Mouse (Mus musculus): ENCODE data around the gene Zfp949. TPM values are rescaled to one million over a fixed set of nuclear protein-coding genes. Genes with fewer than 3 reads are reported as not detected.
"Not testable (repeated sequence)": the region's sequence is repeated elsewhere in the genome, so short reads cannot be mapped to it uniquely, and the experiment has no call there.

Zfp949 gene
- total RNA-seq, 2 experiments from 2014 or later, result 26.0 to 26.2 TPM

DNA sequence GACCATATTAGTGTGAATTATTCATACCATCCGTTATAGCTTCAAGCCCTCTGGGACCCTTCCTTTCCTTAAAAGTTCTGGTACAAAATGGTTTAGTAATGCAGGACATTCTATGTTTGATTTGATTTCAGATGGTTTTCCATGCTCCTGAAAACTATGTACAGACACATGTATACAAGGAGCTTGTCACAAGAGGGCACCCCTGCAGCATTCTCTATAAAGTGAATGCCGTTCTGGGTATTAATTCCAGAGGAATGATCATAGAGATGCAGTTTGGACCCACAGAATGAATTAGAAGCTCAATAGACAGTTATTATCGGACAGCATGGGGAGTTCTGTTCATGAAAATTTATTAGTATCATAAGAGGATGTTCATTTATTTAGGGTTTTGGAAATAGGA is 2.3 kb upstream of the Zfp949 start:
- intact Hi-C loops (cut with DNase I), result loop anchor here (10.0 kb wide), 1 partner anchor 141 kb away; no protein-coding TSS in a partner anchor
- peak; percentile 39 for TF ChIP-seq CTCF (IDR thresholded peaks at IDR 0.05)
- Histone ChIP-seq H3K27ac (no peak overlapping the region), H3K4me3 (no peak overlapping the region)
- no peak for DNase-seq (ENCODE audit: extremely low spot score in 1 of 2, low spot score in 2 of 2)

DNA sequence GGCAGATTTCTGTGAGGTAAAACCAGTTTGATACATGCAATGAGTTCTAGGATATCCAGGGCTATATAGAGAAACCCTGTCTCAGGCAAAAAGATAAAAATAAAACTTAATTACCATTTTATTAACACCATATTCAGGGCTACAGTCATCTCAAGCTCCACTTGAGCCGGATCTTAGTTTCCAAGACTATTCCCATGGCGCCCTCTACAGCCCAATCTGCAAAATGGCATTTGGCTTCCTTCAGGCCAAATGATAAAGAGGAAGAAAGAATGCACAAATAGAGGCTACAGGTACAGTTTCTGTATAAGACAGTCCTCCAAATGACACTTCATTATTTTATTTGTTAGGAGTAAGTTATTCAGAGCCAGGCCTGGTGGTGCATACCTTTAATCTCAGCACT is 1.7 kb upstream of the Zfp949 start:
- peak; percentile 28 for DNase-seq (ENCODE audit: extremely low spot score in 1 of 2, low spot score in 2 of 2)
- intact Hi-C loops (cut with DNase I), result loop anchor here (10.0 kb wide), 1 partner anchor 141 kb away; no protein-coding TSS in a partner anchor
- H3K4me3 ChIP-seq, result no peak overlapping the region
- peak; percentile 87 for TF ChIP-seq CTCF (IDR thresholded peaks at IDR 0.05)
- no peak overlapping the region for H3K27ac ChIP-seq

GRCm38 (mm10) chr9:88546657-88547056 is 1.2 kb upstream of the Zfp949 start:
- Histone ChIP-seq H3K4me3 (no peak overlapping the region), H3K27ac (no peak overlapping the region)
- no peak for DNase-seq (ENCODE audit: extremely low spot score in 1 of 2, low spot score in 2 of 2)
- intact Hi-C loops (cut with DNase I), result loop anchor here (10.0 kb wide), 1 partner anchor 142 kb away; no protein-coding TSS in a partner anchor
- no peak for TF ChIP-seq CTCF (IDR thresholded peaks at IDR 0.05)

GRCm38 (mm10) chr9:88547270-88547669 is 550 bp upstream of the Zfp949 start:
- H3K27ac ChIP-seq, result peak overlapping the region; percentile 97
- peak in 1 of 2 experiments; percentile 10 for DNase-seq (ENCODE audit: extremely low spot score in 1 of 2, low spot score in 2 of 2)
- intact Hi-C loops (cut with DNase I), result loop anchor here (10.0 kb wide), 1 partner anchor 142 kb away; no protein-coding TSS in a partner anchor

GRCm38 (mm10) chr9:88548614-88548945 is 760 bp downstream of the Zfp949 start:
- peak overlapping the region; percentile 92 for H3K4me3 ChIP-seq
- TF ChIP-seq CTCF (IDR thresholded peaks at IDR 0.05), result no peak
- DNase-seq (ENCODE audit: extremely low spot score in 1 of 2, low spot score in 2 of 2), result no peak
- intact Hi-C loops (cut with DNase I), result loop anchor here (1.0 to 10.0 kb wide), 3 partner anchors 25 to 144 kb away; partner anchors contain the start of gene Syncrip
- H3K27ac ChIP-seq, result peak overlapping the region; percentile 97

More at GRCm38 (mm10) chr9:88547270-88547669, 550 bp upstream of the Zfp949 start:
- TF ChIP-seq CTCF (IDR thresholded peaks at IDR 0.05), result peak; percentile 58
- H3K4me3 ChIP-seq, result peak overlapping the region; percentile 92

GRCm38 (mm10) chr9:88553071-88553470 is 5.3 kb downstream of the Zfp949 start:
- intact Hi-C loops (cut with DNase I), result loop anchor here (10.0 kb wide), 1 partner anchor 162 kb away; no protein-coding TSS in a partner anchor
- DNase-seq (ENCODE audit: extremely low spot score in 1 of 2, low spot score in 2 of 2), result no peak
- Histone ChIP-seq H3K4me3 (no peak overlapping the region), H3K27ac (no peak overlapping the region)
- no peak for TF ChIP-seq CTCF (IDR thresholded peaks at IDR 0.05)

- intact Hi-C loops (cut with DNase I), result loop anchor here (10.0 kb wide), 1 partner anchor 157 kb away; no protein-coding TSS in a partner anchor
- Histone ChIP-seq H3K4me3 (no peak overlapping the region), H3K27ac (no peak overlapping the region)
- DNase-seq (ENCODE audit: extremely low spot score in 1 of 2, low spot score in 2 of 2), result no peak
- no peak for TF ChIP-seq CTCF (IDR thresholded peaks at IDR 0.05)
Observed at GRCm38 (mm10) chr9:88558146-88558545, 10.3 kb downstream of the Zfp949 start.

DNA sequence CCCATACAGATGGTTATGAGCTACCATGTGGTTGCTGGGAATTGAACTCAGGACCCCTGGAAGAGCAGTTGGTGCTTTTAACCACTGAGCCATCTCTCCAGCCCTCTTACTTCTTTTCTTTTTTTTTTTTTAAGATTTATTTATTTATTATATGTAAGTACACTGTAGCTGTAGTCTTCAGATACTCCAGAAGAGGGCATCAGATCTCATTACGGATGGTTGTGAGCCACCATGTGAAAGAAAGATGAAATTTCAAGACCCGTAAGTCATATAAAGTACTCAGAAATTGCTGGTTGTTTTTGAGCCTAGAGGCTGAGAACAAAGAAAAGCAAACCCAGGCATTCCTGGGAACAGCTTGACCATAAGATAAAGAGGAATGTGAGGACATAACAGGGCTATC is 13.7 kb downstream of the Zfp949 start:
- intact Hi-C loops (cut with DNase I); H3K4me3 ChIP-seq; DNase-seq (ENCODE audit: extremely low spot score in 1 of 2, low spot score in 2 of 2); H3K27ac ChIP-seq: not testable (repeated sequence)
- TF ChIP-seq CTCF (IDR thresholded peaks at IDR 0.05), result peak; percentile 42

DNA sequence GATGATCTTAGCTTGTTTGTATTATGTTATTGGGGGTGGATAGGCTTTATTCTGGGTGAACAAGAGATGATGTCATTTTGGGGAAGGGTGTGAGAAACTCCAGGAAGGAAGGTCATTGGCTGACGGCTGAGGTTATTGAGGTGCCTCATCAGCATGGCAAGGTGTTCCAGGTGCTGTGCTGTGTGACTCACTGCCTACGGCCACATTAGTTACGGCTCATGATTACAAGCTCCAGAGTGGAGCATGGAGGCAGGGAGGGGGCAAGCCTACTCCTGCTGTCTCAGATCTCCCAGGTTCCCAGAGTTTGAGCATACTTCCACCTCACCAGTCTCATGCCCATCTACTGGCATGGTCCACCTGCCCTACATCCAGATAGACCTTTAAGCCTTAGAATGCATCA is 22.7 kb downstream of the Zfp949 start:
- H3K4me3 ChIP-seq; H3K27ac ChIP-seq; intact Hi-C loops (cut with DNase I); DNase-seq (ENCODE audit: extremely low spot score in 1 of 2, low spot score in 2 of 2): not testable (repeated sequence)

DNA sequence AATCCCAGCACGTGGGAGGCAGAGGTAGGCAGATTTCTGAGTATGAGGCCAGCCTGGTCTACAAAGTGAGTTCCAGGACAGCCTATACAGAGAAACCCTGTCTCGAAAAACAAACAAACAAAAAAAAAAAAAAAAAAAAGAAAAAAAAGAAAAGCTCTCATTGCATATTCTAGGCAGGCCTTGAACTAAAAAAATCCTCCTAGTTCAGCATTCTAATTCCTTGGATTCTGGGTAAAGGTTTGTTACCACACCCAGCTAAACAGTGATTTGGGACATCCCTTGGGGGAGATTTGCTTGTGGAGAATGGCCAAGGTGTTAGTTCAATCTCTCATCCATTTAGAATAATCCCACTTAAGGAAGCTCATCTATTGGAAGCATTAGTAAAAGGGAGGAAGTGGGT is 32.8 kb downstream of the Zfp949 start, which contains the start of gene Trim43a:
Gene Trim43a (plus strand): TSS at position 301 of the 400 bp plus-strand sequence.
- H3K4me3 ChIP-seq; H3K27ac ChIP-seq; DNase-seq (ENCODE audit: extremely low spot score in 1 of 2, low spot score in 2 of 2); intact Hi-C loops (cut with DNase I): not testable (repeated sequence)

DNA sequence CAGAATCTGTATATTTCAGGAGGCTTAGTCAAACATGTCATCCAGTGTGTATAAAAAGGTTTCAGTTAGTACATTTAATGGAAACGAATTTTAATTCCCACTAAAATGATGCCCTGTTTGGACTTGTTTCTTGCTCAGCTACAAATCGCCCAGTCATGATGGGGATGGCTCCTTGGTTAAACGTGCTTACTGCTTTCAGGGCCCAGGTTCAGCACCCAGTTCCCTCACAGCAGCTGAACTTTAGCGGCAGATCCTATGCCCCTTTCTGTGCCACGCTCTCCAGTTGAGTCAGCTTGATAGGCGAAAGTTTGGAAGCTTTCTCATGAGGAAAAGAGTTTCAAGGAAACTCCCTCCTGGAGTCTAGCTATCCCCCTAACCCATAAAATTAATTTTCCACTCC is 45.9 kb downstream of the Zfp949 start:
- H3K27ac ChIP-seq; intact Hi-C loops (cut with DNase I); H3K4me3 ChIP-seq; DNase-seq (ENCODE audit: extremely low spot score in 1 of 2, low spot score in 2 of 2): not testable (repeated sequence)

DNA sequence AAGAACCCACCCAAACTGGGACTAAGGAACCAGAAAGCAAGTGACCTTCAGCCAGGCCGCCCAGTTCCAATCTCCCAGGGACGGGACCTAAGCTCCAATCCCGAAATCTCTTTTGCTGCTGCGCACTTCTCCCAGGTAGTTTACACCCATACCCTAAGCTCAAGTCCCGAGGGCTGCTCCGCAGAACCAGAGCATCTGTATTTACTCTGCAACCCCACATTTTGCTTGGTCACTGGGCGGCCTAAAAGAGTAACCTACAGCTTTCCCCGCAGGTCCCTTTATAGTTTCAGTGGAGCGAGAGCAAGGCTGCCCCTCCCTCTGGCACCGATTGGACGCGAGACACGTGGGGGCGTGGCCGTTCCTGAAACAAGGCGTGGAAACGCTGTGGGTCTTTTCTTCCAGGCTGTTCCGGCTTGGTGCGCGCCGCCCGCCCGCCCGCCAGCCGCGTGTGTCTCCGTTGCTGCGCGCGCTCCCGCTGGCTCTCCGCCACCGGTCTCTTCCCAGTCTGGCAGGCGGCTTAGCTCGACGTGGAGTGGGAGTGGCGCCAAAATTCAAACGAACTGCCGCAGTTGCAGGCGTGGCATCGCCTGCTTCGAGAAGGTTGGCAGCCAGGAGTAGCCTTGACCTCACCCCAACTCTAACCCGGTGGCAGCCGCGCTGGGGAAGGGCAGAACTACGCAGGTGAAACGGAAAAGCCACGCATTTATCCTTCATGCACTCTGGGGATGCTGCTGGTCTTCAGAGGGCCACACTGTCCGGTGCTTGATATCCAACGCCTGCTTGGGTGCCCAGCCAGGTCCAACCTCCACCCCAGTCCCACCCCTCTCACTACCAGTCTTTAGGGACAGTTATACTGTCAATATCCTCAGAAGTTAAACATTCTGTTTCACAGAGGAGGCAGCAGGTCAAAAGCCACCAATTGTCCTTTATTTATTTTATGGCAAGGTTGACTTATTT is 51.7 kb downstream of the Zfp949 start:
- Histone ChIP-seq H3K4me3 (peak overlapping the region; percentile 52), H3K27ac (peak overlapping the region; percentile 44; the same call in 1 of the 2 replicates)
- intact Hi-C loops (cut with DNase I), result not testable (repeated sequence)
- DNase-seq (ENCODE audit: extremely low spot score in 1 of 2, low spot score in 2 of 2), result peak; percentile 98 to 99

Other genes starting within 250 kb of the Zfp949 start
- gene Nt5e, start 220.8 kb upstream of the Zfp949 start, total RNA-seq (2021), result 1 to 10 TPM; 2.9 TPM
- 10 to 100 TPM; 51.7 to 59.9 TPM for gene Snx14, start 109.1 kb upstream of the Zfp949 start, total RNA-seq (2021)
- under 1 TPM in 1 of 2 experiments, not detected in 1; 0.84 TPM for gene Gm20537, start 91.4 kb upstream of the Zfp949 start, total RNA-seq (2021)
- gene Syncrip, start 65.4 kb upstream of the Zfp949 start, total RNA-seq (2021), result 10 to 100 TPM; 68.7 to 71.3 TPM
- gene Trim43a, start 32.9 kb downstream of the Zfp949 start, total RNA-seq (2021), result 1 to 10 TPM; 1.6 to 1.7 TPM
- 10 to 100 TPM; 26.6 to 31.8 TPM for gene Mthfsl, start 172.3 kb downstream of the Zfp949 start, total RNA-seq (2021)
- under 1 TPM in 1 of 2 experiments, not detected in 1; 0.45 TPM for gene Bcl2a1d, start 183.9 kb downstream of the Zfp949 start, total RNA-seq (2021)